Mouse (Mus musculus): Measurements from ENCODE around the gene Mael. TPM values are rescaled to one million over a fixed set of nuclear protein-coding genes. Genes with fewer than 3 reads are reported as not detected.

Gene Mael
- polyA plus RNA-seq, 1 experiment: not detected

DNA sequence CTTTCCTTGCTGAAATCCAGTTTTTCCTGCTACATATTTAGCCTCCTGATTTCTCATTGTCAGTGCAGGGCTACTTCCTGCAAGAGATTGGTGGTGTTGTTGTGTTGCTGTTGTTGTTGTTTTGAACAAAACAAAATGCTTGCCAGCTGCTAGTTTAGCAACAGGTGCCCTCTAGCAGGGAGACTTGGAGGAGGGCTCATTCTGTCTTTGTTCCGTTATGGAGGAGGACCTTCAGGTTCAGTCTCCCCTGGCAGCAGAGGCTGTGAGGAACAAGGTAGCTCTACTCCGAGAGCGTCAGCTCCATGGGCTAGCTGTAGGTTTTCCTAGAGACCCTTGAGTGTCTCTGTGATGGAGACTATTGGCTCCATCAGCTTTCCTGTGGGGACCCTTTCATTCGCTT lies 18.4 kb upstream of the Mael start:
- DNase-seq (ENCODE audit: low read depth in 1 of 2, low spot score in 2 of 2): no peak
- Histone ChIP-seq H3K36me3 (ENCODE audit: control insufficient read depth, insufficient read depth, low read length) (no peaks in the 10 kb centered on the region), H3K4me1 (ENCODE audit: control insufficient read depth, insufficient read depth, insufficient read length) (peaks cover 3% of the 10 kb centered on the region; the same call in 1 of the 2 replicates), H3K27me3 (ENCODE audit: control insufficient read depth, insufficient read depth, low read length) (peaks cover 9% of the 10 kb centered on the region; the same call in 1 of the 2 replicates), H3K4me3 (ENCODE audit: extremely low read depth, insufficient read depth, insufficient read length) (no peak overlapping the region), H3K27ac (ENCODE audit: insufficient read depth, low read length) (no peak overlapping the region)
- 77% methylated on average over 4 of the region's 4 CpGs for WGBS
- TF ChIP-seq POLR2A (IDR thresholded peaks at IDR 0.05; ENCODE audit: low read depth, low read length) (no peak), CTCF (IDR thresholded peaks at IDR 0.05; ENCODE audit: extremely low read depth, insufficient read depth, insufficient read length, insufficient replicate concordance) (no peak)

DNA sequence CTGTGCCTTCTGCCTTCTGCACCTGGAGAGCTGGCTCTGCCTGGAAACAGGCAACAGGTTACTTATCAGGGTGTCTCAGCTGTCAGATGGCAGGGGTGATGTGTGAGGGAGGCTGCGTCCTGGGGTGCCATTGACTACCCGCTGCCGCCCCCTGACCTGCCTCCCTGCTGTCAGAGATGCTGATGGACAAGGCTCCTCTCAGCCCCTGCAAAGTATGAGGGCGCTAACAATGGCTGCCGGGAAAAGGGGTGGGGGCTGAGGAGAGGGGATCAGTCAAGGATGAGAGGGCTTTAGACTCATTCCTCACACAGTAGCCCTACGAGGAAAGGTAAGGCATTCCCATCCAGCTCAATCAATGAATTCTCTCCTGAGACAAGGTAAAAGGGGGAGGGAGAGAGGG lies 17.8 kb upstream of the Mael start:
- no peak overlapping the region for H3K4me3 ChIP-seq (ENCODE audit: extremely low read depth, insufficient read depth, insufficient read length)
- peaks cover 3% of the 10 kb centered on the region; the same call in 1 of the 2 replicates for H3K4me1 ChIP-seq (ENCODE audit: control insufficient read depth, insufficient read depth, insufficient read length)
- DNase-seq (ENCODE audit: low read depth in 1 of 2, low spot score in 2 of 2): no peak
- H3K27me3 ChIP-seq (ENCODE audit: control insufficient read depth, insufficient read depth, low read length): peaks cover 9% of the 10 kb centered on the region; the same call in 1 of the 2 replicates
- 38% methylated on average over 6 of the region's 6 CpGs for WGBS
- no peak overlapping the region for H3K27ac ChIP-seq (ENCODE audit: insufficient read depth, low read length)
- no peaks in the 10 kb centered on the region for H3K36me3 ChIP-seq (ENCODE audit: control insufficient read depth, insufficient read depth, low read length)
- TF ChIP-seq CTCF (IDR thresholded peaks at IDR 0.05; ENCODE audit: extremely low read depth, insufficient read depth, insufficient read length, insufficient replicate concordance) (no peak), POLR2A (IDR thresholded peaks at IDR 0.05; ENCODE audit: low read depth, low read length) (no peak)

- Histone ChIP-seq H3K36me3 (ENCODE audit: control insufficient read depth, insufficient read depth, low read length) (no peaks in the 10 kb centered on the region), H3K27ac (ENCODE audit: insufficient read depth, low read length) (no peak overlapping the region), H3K4me1 (ENCODE audit: control insufficient read depth, insufficient read depth, insufficient read length) (peaks cover 3% of the 10 kb centered on the region; the same call in 1 of the 2 replicates), H3K4me3 (ENCODE audit: extremely low read depth, insufficient read depth, insufficient read length) (no peak overlapping the region), H3K27me3 (ENCODE audit: control insufficient read depth, insufficient read depth, low read length) (peaks cover 9% of the 10 kb centered on the region; the same call in 1 of the 2 replicates)
- DNase-seq (ENCODE audit: low read depth in 1 of 2, low spot score in 2 of 2): no peak
- TF ChIP-seq CTCF (IDR thresholded peaks at IDR 0.05; ENCODE audit: extremely low read depth, insufficient read depth, insufficient read length, insufficient replicate concordance): no peak
- TF ChIP-seq POLR2A (IDR thresholded peaks at IDR 0.05; ENCODE audit: low read depth, low read length): no peak
- 58% methylated on average over 2 of the region's 2 CpGs for WGBS
These were observed 17.1 kb upstream of the Mael start for GRCm38 (mm10) chr1:166255651-166256050.

- H3K4me3 ChIP-seq (ENCODE audit: extremely low read depth, insufficient read depth, insufficient read length): no peak overlapping the region
- peaks cover 9% of the 10 kb centered on the region; the same call in 1 of the 2 replicates for H3K27me3 ChIP-seq (ENCODE audit: control insufficient read depth, insufficient read depth, low read length)
- no peak for DNase-seq (ENCODE audit: low read depth in 1 of 2, low spot score in 2 of 2)
- peaks cover 3% of the 10 kb centered on the region; the same call in 1 of the 2 replicates for H3K4me1 ChIP-seq (ENCODE audit: control insufficient read depth, insufficient read depth, insufficient read length)
- no peaks in the 10 kb centered on the region for H3K36me3 ChIP-seq (ENCODE audit: control insufficient read depth, insufficient read depth, low read length)
- TF ChIP-seq CTCF (IDR thresholded peaks at IDR 0.05; ENCODE audit: extremely low read depth, insufficient read depth, insufficient read length, insufficient replicate concordance) (no peak), POLR2A (IDR thresholded peaks at IDR 0.05; ENCODE audit: low read depth, low read length) (no peak)
- H3K27ac ChIP-seq (ENCODE audit: insufficient read depth, low read length): no peak overlapping the region
- WGBS: 56% methylated on average over 8 of the region's 8 CpGs
These were observed 16.5 kb upstream of the Mael start for GRCm38 (mm10) chr1:166255091-166255490.

DNA sequence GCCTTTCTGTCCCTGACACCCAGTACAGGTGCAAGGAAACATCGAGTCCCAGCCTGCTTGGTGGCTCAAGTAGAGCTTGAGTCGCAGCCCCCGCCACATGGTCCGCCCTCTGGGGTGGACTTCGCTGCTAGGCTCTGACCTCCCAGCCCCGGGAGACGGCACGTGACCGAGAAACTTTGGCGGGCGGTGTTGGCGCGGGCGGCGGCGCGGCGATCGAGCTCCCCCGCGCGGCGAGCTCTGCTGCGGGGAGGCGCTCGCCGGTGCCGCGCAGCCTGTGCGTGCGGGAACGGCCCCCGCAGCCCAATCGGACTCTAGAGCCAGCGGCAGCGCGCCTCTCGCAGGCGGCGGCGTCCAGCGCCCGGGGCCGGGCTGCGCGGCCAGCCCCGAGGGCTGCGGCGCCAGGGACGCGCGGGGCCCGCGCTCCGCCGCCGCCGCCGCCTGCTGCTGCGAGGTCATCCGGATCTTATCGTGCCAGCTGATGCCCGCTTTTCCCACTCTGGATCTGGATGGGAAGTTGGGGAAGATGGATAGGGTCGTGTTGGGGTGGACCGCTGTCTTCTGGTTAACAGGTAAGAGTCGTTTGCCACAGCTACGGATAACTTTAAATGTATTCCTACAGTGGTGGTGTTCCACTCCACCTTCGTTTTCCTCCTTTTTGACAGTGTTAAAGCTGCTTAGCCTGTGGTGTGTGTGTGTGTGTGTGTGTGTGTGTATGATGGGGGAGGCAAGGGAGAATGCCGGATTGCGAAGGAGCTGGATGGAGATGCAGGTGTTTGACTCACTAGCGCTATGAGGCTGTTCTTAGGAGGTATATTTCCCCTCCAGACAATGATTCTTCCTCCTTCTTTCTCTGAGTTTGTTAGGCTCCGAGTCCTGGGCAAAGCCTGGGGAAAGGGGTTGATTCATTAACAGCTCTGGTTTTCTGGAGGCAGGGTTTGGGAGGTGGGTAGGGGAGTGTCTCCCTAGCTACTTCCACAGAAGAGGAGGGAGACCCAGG lies 15.6 kb upstream of the Mael start, which contains the start of gene Ildr2:
TSS of gene Ildr2 (plus strand) at position 242 of the 997 bp plus-strand sequence.
- peaks cover 9% of the 10 kb centered on the region; the same call in 1 of the 2 replicates for H3K27me3 ChIP-seq (ENCODE audit: control insufficient read depth, insufficient read depth, low read length)
- H3K27ac ChIP-seq (ENCODE audit: insufficient read depth, low read length): no peak within 1 kb of the TSS

GRCm38 (mm10) chr1:166244285-166244684 lies 5.7 kb upstream of the Mael start:
- no peak for TF ChIP-seq POLR2A (IDR thresholded peaks at IDR 0.05; ENCODE audit: low read depth, low read length)
- TF ChIP-seq CTCF (IDR thresholded peaks at IDR 0.05; ENCODE audit: extremely low read depth, insufficient read depth, insufficient read length, insufficient replicate concordance): no peak
- H3K4me1 ChIP-seq (ENCODE audit: control insufficient read depth, insufficient read depth, insufficient read length): no peaks in the 10 kb centered on the region
- no peak overlapping the region for H3K4me3 ChIP-seq (ENCODE audit: extremely low read depth, insufficient read depth, insufficient read length)
- 30% methylated on average over 6 of the region's 6 CpGs for WGBS
- no peak overlapping the region for H3K27ac ChIP-seq (ENCODE audit: insufficient read depth, low read length)
- DNase-seq (ENCODE audit: low read depth in 1 of 2, low spot score in 2 of 2): no peak
- no peaks in the 10 kb centered on the region for H3K27me3 ChIP-seq (ENCODE audit: control insufficient read depth, insufficient read depth, low read length)
- H3K36me3 ChIP-seq (ENCODE audit: control insufficient read depth, insufficient read depth, low read length): no peaks in the 10 kb centered on the region

More for the DNA sequence above, 15.6 kb upstream of the Mael start, which contains the start of gene Ildr2:
- 2% methylated on average over 72 of the region's 72 CpGs for WGBS
- H3K4me1 ChIP-seq (ENCODE audit: control insufficient read depth, insufficient read depth, insufficient read length): peaks cover 3% of the 10 kb centered on the region; the same call in 1 of the 2 replicates
- TF ChIP-seq POLR2A (IDR thresholded peaks at IDR 0.05; ENCODE audit: low read depth, low read length) (no peak), CTCF (IDR thresholded peaks at IDR 0.05; ENCODE audit: extremely low read depth, insufficient read depth, insufficient read length, insufficient replicate concordance) (no peak)
- no peak within 1 kb of the TSS; the same call in 1 of the 2 replicates for H3K4me3 ChIP-seq (ENCODE audit: extremely low read depth, insufficient read depth, insufficient read length)
- no peaks in the 10 kb centered on the region for H3K36me3 ChIP-seq (ENCODE audit: control insufficient read depth, insufficient read depth, low read length)
- no peak for DNase-seq (ENCODE audit: low read depth in 1 of 2, low spot score in 2 of 2)
